Mouse (Mus musculus): ENCODE measurements around the gene Otub1.

DNA sequence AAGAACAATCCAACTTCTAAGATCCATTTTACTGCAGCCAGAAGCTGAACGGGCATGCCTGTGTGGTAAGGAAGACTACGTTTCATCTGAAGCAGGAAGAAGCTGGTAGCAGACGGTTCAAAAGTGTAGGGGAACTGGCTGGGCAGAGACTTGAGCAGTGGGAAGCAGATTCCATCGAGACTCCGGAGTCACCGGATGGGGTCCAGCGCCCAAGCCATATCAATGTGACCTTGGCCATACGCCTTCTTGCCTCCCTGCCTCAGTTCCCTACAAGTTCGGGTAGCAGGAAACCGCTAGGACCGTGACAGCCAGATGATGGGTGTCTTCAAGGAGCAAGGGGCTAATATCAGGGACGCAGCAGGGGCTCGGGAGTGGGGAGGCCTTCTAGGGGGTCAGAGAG lies 34.2 kb upstream of the Otub1 start:
- TF ChIP-seq POLR2A (IDR thresholded peaks at IDR 0.05; ENCODE audit: insufficient read depth, low read length) (no peak), CTCF (IDR thresholded peaks at IDR 0.05; ENCODE audit: low read depth, low read length) (no peak), EP300 (IDR thresholded peaks at IDR 0.05; ENCODE audit: insufficient read depth, low read depth, low read length) (no peak)
